Mouse (Mus musculus) cortical plate, adult 2 months (tissue): ENCODE results near the gene Plcl2. TPM values are rescaled to one million over a fixed set of nuclear protein-coding genes. Genes with fewer than 3 reads are reported as not detected.
A peak's percentile ranks its signal among the peaks of the same experiment; 100 is the strongest.

Experiments
- H3K27ac ChIP-seq: fragments of 200-500 bp; 2 replicates; pipeline ENCODE4 v1.5.1; 2012; ENCODE audit warnings: low read length, control low read depth, inconsistent platforms; ENCODE audit not compliant: insufficient read depth
- H3K4me1 ChIP-seq: fragments of 200-500 bp; 2 replicates; pipeline ENCODE4 v1.6.1; 2011; ENCODE audit warnings: low read length; ENCODE audit not compliant: control insufficient read depth, insufficient read depth
- H3K4me3 ChIP-seq: fragments of 200-500 bp; 2 replicates; pipeline ENCODE4 v1.5.1; 2011; ENCODE audit warnings: mild to moderate bottlenecking, low read length, control low read depth; ENCODE audit not compliant: insufficient read depth
- CTCF ChIP-seq: fragments of 200-500 bp; IDR thresholded peaks from 2 replicates; pipeline ENCODE4 v1.5.1; 2011; ENCODE audit warnings: mild to moderate bottlenecking, control low read depth, low read length; ENCODE audit not compliant: insufficient read depth; ENCODE audit errors: extremely low read depth
- POLR2A ChIP-seq: fragments of 200-500 bp; IDR thresholded peaks from 2 replicates; pipeline ENCODE4 v1.6.1; 2011; ENCODE audit warnings: mild to moderate bottlenecking, low read length, control low read depth; ENCODE audit not compliant: insufficient read depth; ENCODE audit errors: extremely low read depth
- polyA plus RNA-seq: library from polyadenylated mRNA; depleted of rRNA; stranded (reverse); fragments of >200 nt; gene quantifications from 2 replicates; pipeline ENCODE4 v1.2.3, GENCODE M21; 2012; rRNA removed

The Plcl2 gene
- 39.3 and 40.4 TPM in 2 replicates for polyA plus RNA-seq

GRCm38 (mm10) chr17:50509251-50510104 is at the start of gene Plcl2:
Gene Plcl2, plus strand, starts transcription at chr17:50509403.
- TF ChIP-seq CTCF, result no peak
- no peak for TF ChIP-seq POLR2A
- Histone ChIP-seq H3K4me3 (peak within 1 kb of the TSS; percentile 75), H3K4me1 (peaks cover 4% of the 10 kb centered on the region), H3K27ac (peak within 1 kb of the TSS; percentile 97)

GRCm38 (mm10) chr17:50460301-50460700 is 48.9 kb upstream of the Plcl2 start:
- H3K27ac ChIP-seq, result no peak overlapping the region
- no peaks in the 10 kb centered on the region for H3K4me1 ChIP-seq
- no peak overlapping the region for H3K4me3 ChIP-seq
- TF ChIP-seq CTCF, result no peak
- TF ChIP-seq POLR2A, result no peak

- Histone ChIP-seq H3K4me3 (no peak overlapping the region), H3K4me1 (0 out of 2 replicates have a peak, but pooled peaks cover 1% of the 10 kb centered on the region), H3K27ac (no peak overlapping the region)
- TF ChIP-seq POLR2A (no peak), CTCF (no peak)
Measured at GRCm38 (mm10) chr17:50467438-50467837, 41.8 kb upstream of the Plcl2 start.

GRCm38 (mm10) chr17:50469126-50469525 is 40.1 kb upstream of the Plcl2 start:
- Histone ChIP-seq H3K4me3 (no peak overlapping the region), H3K4me1 (0 out of 2 replicates have a peak, but pooled peaks cover 1% of the 10 kb centered on the region), H3K27ac (no peak overlapping the region)
- no peak for TF ChIP-seq POLR2A
- TF ChIP-seq CTCF, result no peak

GRCm38 (mm10) chr17:50469543-50470431 is 39.4 kb upstream of the Plcl2 start:
- Histone ChIP-seq H3K4me3 (peak overlapping the region; percentile 6; the same call in 1 of the 2 replicates), H3K4me1 (0 out of 2 replicates have a peak, but pooled peaks cover 1% of the 10 kb centered on the region), H3K27ac (no peak overlapping the region)
- TF ChIP-seq CTCF (no peak), POLR2A (no peak)

- TF ChIP-seq POLR2A (no peak), CTCF (no peak)
Measured at GRCm38 (mm10) chr17:50470432-50471078, 38.6 kb upstream of the Plcl2 start.

GRCm38 (mm10) chr17:50471230-50471629 is 38.0 kb upstream of the Plcl2 start:
- no peak for TF ChIP-seq POLR2A
- TF ChIP-seq CTCF, result no peak
- no peak overlapping the region for H3K27ac ChIP-seq

More at GRCm38 (mm10) chr17:50470432-50471078, 38.6 kb upstream of the Plcl2 start:
- Histone ChIP-seq H3K4me3 (peak overlapping the region; percentile 6), H3K27ac (peak overlapping the region; percentile 46; the same call in 1 of the 2 replicates), H3K4me1 (0 out of 2 replicates have a peak, but pooled peaks cover 1% of the 10 kb centered on the region)

GRCm38 (mm10) chr17:50477277-50477676 is 31.9 kb upstream of the Plcl2 start:
- TF ChIP-seq CTCF, result no peak
- TF ChIP-seq POLR2A, result no peak
- Histone ChIP-seq H3K27ac (no peak overlapping the region), H3K4me1 (no peaks in the 10 kb centered on the region), H3K4me3 (no peak overlapping the region)

More at GRCm38 (mm10) chr17:50471230-50471629, 38.0 kb upstream of the Plcl2 start:
- Histone ChIP-seq H3K4me1 (0 out of 2 replicates have a peak, but pooled peaks cover 1% of the 10 kb centered on the region), H3K4me3 (no peak overlapping the region)

GRCm38 (mm10) chr17:50480867-50481266 is 28.3 kb upstream of the Plcl2 start:
- TF ChIP-seq POLR2A (no peak), CTCF (no peak)
- Histone ChIP-seq H3K4me3 (no peak overlapping the region), H3K4me1 (peaks cover 2% of the 10 kb centered on the region), H3K27ac (no peak overlapping the region)
